Mouse (Mus musculus) neural tube, embryonic 15.5 days (tissue): ENCODE data around the gene Dclk2. TPM values are rescaled to one million over a fixed set of nuclear protein-coding genes. Genes with fewer than 3 reads are reported as not detected.

Source experiments
- ATAC-seq: fragments of 200-750 bp; cut with Nextera tagmentation; 2 replicates; pipeline ENCODE4 v1.8.0; 2017; ENCODE audit warnings: mild to moderate bottlenecking, moderate TSS enrichment, moderate library complexity; ENCODE audit not compliant: low FRiP score
- H3K27ac ChIP-seq: fragments of 300-500 bp; sonication (generic); replicated peaks from 2 replicates; pipeline ENCODE4 v1.5.1; 2015; ENCODE audit warnings: mild to moderate bottlenecking, inconsistent platforms
- H3K27me3 ChIP-seq: fragments of 300-500 bp; sonication (generic); replicated peaks from 2 replicates; pipeline ENCODE4 v1.6.1; 2015; ENCODE audit warnings: inconsistent platforms
- H3K36me3 ChIP-seq: fragments of 300-500 bp; sonication (generic); 2 replicates; pipeline ENCODE4 v1.6.1; 2015; ENCODE audit warnings: inconsistent platforms
- H3K4me1 ChIP-seq: fragments of 300-500 bp; sonication (generic); 2 replicates; pipeline ENCODE4 v1.6.1; 2015; ENCODE audit warnings: inconsistent platforms
- H3K4me2 ChIP-seq: fragments of 300-500 bp; sonication (generic); 2 replicates; pipeline ENCODE4 v1.6.1; 2015; ENCODE audit warnings: inconsistent platforms, mild to moderate bottlenecking, moderate library complexity
- H3K4me3 ChIP-seq: fragments of 300-500 bp; sonication (generic); replicated peaks from 2 replicates; pipeline ENCODE4 v1.5.1; 2015; ENCODE audit warnings: mild to moderate bottlenecking, inconsistent platforms
- H3K9ac ChIP-seq: fragments of 300-500 bp; sonication (generic); replicated peaks from 2 replicates; pipeline ENCODE4 v1.6.1; 2015; ENCODE audit warnings: mild to moderate bottlenecking, inconsistent platforms
- H3K9me3 ChIP-seq: fragments of 300-500 bp; sonication (generic); replicated peaks from 2 replicates; pipeline ENCODE4 v1.6.1; 2016; ENCODE audit warnings: inconsistent platforms
- WGBS: fragments of 180-500 bp; shearing (Covaris S2); methylation state at CpG from one replicate; pipeline ENCODE4 v1.1.7; 2015; ENCODE audit warnings: mixed read lengths; 5-methylcytosine and 5-hydroxymethylcytosine counted together
- polyA plus RNA-seq: library from polyadenylated mRNA; unstranded; fragments of >200 nt; fragmentation: Nextera tagmentation; extraction: Ambion mirVana; gene quantifications from 2 replicates; pipeline ENCODE4 v1.2.1, GENCODE M21; 2015

Dclk2 gene
- polyA plus RNA-seq, 1 experiment from 2014 or later = 73.4 TPM

DNA sequence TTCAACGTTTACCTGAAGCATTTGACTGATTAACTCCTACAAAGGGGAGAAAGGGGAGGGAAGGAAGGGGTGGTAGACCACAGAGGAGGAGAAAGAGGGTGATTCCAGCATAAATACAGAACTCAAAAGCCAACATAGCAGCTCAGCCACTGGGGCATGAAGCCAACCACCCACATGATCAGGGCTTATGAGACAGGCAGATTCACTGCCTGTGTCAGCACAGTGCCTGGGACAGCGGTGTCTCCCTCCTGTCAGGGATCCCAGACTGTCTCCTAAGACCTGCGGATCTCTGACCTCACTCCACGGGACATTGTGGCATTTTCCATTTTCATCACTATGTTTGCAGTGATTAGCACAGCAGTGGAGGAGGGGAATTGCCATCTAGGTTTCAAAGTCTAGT lies 127.4 kb downstream of the Dclk2 start:
- ATAC-seq = no peak
- H3K36me3 ChIP-seq = peaks cover 60% of the 10 kb centered on the region

DNA sequence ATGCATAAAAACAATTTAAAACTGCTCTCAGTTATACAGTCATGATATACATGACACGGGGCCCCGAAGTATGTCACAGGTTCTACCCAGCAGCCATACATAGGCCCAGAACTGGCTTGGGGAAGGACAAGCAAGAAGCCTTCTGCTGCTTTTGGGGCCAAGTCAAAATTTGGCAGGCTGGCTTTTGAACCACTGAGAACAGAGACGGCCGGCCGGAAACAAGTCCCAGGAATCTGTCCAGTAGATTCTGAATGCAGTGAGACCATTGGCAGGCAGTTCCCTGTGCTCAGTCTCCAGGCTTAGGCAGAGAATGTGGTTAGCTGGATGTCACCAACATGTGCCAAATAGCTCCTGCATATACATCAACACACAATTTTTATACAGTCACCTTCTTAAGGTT lies 130.9 kb downstream of the Dclk2 start:
- WGBS = 97% methylated on average over 5 of the region's 5 CpGs
- Histone ChIP-seq H3K27me3 (no peaks in the 10 kb centered on the region), H3K4me2 (no peak overlapping the region), H3K36me3 (peaks cover 56% of the 10 kb centered on the region), H3K9ac (no peak overlapping the region), H3K4me1 (peaks cover 36% of the 10 kb centered on the region), H3K9me3 (no peaks in the 10 kb centered on the region), H3K27ac (0 out of 2 replicates have a peak overlapping the region, but pooled peaks have one; percentile 37), H3K4me3 (no peak overlapping the region)
- no peak for ATAC-seq

More for the DNA sequence above, 127.4 kb downstream of the Dclk2 start:
- H3K27me3 ChIP-seq = no peaks in the 10 kb centered on the region
- H3K4me2 ChIP-seq = no peak overlapping the region
- no peak overlapping the region for H3K4me3 ChIP-seq
- no peak overlapping the region for H3K9ac ChIP-seq
- H3K4me1 ChIP-seq = peaks cover 21% of the 10 kb centered on the region
- H3K9me3 ChIP-seq = no peaks in the 10 kb centered on the region
- 77% methylated on average over 4 of the region's 4 CpGs for WGBS
- peak overlapping the region; percentile 3 for H3K27ac ChIP-seq

DNA sequence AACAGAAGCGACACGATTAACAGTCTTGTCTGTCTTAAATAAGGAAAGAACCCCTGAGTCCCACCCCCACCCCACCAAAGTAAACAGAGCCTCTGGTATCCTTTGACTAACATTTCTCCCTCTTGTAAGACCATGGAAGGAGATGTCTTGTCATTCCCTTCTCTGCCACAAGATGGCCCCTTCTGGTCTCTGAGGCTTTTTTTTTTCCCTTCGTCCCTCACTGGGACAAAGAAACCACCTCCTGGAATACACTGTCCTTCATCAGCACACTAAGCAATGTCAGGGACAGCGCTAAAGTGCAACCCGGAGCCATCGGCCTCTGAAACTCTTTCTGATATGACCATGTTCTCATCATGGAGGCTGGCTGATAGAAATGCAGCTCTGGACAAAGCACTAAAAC lies 131.9 kb downstream of the Dclk2 start:
- Histone ChIP-seq H3K4me2 (no peak overlapping the region), H3K36me3 (peaks cover 57% of the 10 kb centered on the region)
- ATAC-seq = no peak

DNA sequence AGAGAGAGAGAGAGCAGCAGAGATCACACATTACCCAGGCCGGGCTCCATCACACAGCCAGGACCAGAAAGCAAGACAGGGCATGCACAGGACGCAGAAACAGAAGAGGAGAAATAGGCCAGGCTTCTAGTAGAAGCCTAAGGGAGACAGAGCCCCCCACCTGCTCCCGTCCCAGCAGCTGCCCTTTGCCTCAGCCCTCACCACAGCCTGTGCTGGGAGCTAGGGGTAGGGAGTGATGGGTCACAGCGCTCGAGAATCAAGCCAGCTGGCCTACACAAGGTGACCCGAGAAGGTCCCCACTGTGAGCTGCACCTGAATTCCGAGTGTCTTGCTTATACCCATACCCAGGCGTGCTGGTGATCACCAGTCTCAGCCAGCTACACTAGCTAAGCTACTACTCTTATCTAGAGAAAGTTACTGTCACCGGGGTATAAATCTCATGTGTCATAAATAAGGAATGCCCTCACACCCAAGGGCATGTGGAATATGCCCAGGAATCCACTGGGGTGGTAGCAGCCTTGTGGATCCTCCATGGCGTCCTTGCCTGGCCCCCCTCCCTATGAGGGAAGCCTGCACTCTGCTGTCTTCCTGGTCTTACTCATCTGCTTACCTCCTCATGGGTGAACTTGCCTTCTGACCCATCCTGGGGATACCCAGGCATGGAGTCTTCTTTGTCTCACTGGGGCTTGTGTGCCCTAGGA lies 133.1 kb downstream of the Dclk2 start:
- Histone ChIP-seq H3K9ac (no peak overlapping the region), H3K4me3 (no peak overlapping the region), H3K4me2 (no peak overlapping the region), H3K27ac (peak overlapping the region; percentile 75), H3K9me3 (no peaks in the 10 kb centered on the region), H3K27me3 (no peaks in the 10 kb centered on the region), H3K4me1 (peaks cover 27% of the 10 kb centered on the region), H3K36me3 (peaks cover 50% of the 10 kb centered on the region)
- ATAC-seq = peak; percentile 31; the same call in 1 of the 2 replicates
- WGBS = 87% methylated on average over 10 of the region's 10 CpGs

More for the DNA sequence above, 131.9 kb downstream of the Dclk2 start:
- WGBS = 51% methylated on average over 6 of the region's 6 CpGs
- Histone ChIP-seq H3K27ac (peak overlapping the region; percentile 19; the same call in 1 of the 2 replicates), H3K9me3 (no peaks in the 10 kb centered on the region), H3K9ac (no peak overlapping the region), H3K4me1 (peaks cover 33% of the 10 kb centered on the region), H3K27me3 (no peaks in the 10 kb centered on the region), H3K4me3 (no peak overlapping the region)

DNA sequence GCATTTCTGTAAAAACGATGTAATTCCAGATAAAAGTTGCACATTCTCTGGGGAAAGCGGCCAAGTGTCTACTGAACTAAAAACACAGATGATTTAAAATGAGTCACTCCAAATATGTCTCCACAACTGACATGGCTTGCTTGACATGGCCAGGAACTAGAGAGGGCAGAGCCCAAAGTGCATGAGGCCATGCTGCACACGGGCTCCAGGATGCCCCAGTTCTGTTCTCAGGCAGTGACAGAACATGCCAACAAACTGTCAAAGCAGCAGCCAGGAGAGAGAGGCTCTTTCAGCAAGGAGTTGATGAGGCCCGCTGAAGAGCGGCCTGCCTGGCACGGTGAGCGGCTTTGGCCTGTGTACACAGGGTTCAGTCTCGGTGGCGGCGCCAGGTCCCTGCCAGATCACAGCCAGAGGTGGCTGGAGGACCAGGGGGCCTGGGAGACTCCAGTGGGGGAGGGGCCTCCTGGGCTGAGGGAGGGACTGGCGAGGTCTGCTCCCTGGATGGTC lies 133.8 kb downstream of the Dclk2 start:
- Histone ChIP-seq H3K27ac (peak overlapping the region; percentile 75), H3K27me3 (no peaks in the 10 kb centered on the region), H3K4me3 (no peak overlapping the region), H3K4me1 (peaks cover 27% of the 10 kb centered on the region), H3K9me3 (no peaks in the 10 kb centered on the region), H3K9ac (no peak overlapping the region), H3K36me3 (peaks cover 44% of the 10 kb centered on the region), H3K4me2 (no peak overlapping the region)
- 64% methylated on average over 11 of the region's 11 CpGs for WGBS
- peak; percentile 85 for ATAC-seq

DNA sequence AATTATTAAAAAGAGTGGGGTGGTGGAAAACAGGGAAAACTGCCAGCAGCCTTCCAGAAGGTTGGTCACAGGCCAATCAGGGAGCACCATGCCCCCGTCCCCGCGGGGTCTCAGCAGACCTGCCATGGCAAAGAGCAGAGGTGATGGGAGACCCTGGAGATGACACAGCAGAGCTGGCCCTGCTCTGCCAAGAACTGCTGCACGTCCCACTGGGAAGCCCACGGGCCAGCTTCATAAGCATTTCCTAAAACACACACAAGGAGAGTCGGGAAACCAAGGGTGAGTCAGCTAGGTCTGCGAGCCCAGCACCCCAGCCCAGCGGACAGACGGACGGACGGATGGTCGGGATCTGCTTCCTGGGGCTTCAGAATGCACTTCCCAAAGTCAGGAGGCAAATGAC lies 134.4 kb downstream of the Dclk2 start:
- Histone ChIP-seq H3K27me3 (no peaks in the 10 kb centered on the region), H3K27ac (peak overlapping the region; percentile 61), H3K9ac (0 out of 2 replicates have a peak overlapping the region, but pooled peaks have one; percentile 5), H3K36me3 (peaks cover 39% of the 10 kb centered on the region), H3K4me2 (no peak overlapping the region), H3K4me3 (no peak overlapping the region), H3K4me1 (peaks cover 27% of the 10 kb centered on the region), H3K9me3 (no peaks in the 10 kb centered on the region)
- WGBS = 84% methylated on average over 12 of the region's 12 CpGs
- ATAC-seq = no peak

DNA sequence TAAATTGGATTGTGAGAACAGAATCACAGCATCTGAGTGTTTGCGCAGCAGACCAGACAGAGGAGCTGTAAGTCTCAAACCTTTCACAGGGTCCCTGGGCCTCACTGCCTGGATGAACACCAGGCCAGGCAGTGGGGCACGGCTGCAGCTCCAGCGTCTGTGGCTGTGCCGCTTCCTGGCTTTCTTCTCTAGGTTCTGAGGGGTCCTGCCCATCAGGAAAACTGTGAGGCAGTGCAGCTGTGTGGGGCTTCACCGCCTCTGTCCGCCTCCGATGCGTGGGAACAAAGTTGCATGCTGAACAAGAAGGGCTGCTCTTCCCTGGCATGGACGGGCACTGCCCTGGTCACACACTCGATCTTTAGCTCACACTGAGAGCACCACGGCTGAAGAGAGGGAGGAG lies 135.7 kb downstream of the Dclk2 start:
- H3K4me3 ChIP-seq = no peak overlapping the region
- no peak for ATAC-seq
- peaks cover 40% of the 10 kb centered on the region for H3K36me3 ChIP-seq
- H3K9me3 ChIP-seq = no peaks in the 10 kb centered on the region
- H3K4me1 ChIP-seq = peaks cover 27% of the 10 kb centered on the region
- 83% methylated on average over 11 of the region's 11 CpGs for WGBS
- H3K27me3 ChIP-seq = no peaks in the 10 kb centered on the region
- no peak overlapping the region for H3K4me2 ChIP-seq
- H3K9ac ChIP-seq = no peak overlapping the region
- peak overlapping the region; percentile 51 for H3K27ac ChIP-seq

DNA sequence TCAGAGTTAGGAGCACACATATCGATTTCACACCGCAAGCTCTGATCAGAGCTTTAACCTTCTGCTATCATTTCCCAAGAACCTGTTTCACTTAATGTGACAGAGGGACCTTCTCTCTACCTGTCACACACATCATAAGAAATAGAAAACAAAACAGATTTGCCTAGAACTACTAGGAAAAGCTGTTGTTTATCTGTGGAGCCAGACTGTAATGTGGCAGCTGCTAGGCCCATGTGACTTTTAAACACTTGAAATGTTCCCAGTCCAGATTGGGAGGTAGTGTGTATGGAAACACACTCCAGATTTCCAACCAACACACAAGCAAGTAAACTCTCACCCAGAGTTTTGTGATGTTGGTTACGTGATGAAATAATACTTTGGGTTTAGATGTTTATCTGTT lies 136.6 kb downstream of the Dclk2 start:
- no peaks in the 10 kb centered on the region for H3K9me3 ChIP-seq
- peaks cover 37% of the 10 kb centered on the region for H3K36me3 ChIP-seq

DNA sequence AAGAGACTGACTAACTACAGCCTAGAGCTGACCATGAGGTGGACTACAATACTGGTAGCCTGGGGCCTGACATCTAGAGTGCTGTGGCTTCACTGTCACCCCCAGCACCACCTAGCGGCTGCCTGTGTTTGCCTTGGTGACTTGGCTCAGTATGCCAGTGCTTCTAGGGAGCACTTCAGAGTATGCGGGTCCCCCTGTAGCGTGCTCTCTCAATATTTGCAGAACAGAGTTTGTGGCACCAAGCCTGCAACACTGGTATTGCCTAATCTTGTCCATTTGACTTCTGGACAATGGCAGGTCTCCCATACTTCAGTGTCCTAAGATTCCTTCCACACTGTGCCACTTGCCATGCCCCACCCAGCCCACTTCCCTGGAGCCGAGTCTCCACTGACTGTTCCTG lies 140.9 kb downstream of the Dclk2 start:
- Histone ChIP-seq H3K4me2 (no peak overlapping the region), H3K27ac (no peak overlapping the region), H3K9ac (no peak overlapping the region), H3K9me3 (no peaks in the 10 kb centered on the region), H3K27me3 (no peaks in the 10 kb centered on the region), H3K4me3 (no peak overlapping the region), H3K36me3 (peaks cover 23% of the 10 kb centered on the region), H3K4me1 (peaks cover 26% of the 10 kb centered on the region)
- 78% methylated on average over 4 of the region's 4 CpGs for WGBS
- ATAC-seq = no peak

More for the DNA sequence above, 136.6 kb downstream of the Dclk2 start:
- Histone ChIP-seq H3K27me3 (no peaks in the 10 kb centered on the region), H3K9ac (no peak overlapping the region), H3K27ac (no peak overlapping the region), H3K4me2 (no peak overlapping the region), H3K4me3 (no peak overlapping the region), H3K4me1 (peaks cover 24% of the 10 kb centered on the region)
- WGBS = 98% methylated on average over 3 of the region's 3 CpGs
- no peak for ATAC-seq

DNA sequence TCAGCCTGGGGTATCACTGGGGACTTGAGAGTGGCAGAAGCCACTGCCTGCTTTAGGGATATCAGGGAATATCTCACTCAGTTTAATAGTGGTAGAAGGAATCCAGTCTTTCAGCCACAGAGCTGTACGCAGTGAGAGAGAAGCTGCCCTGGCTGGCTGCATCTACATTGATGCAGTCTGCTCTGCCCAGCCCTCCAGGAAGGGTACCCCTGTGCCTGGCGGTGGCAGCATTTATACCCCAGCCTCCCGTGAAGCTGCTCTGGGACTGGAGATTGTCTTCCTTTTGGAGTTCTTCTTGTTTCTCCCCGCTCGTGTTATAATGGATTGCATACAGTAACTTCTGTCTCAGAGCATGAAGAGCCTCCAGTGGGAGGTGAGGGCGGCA lies 145.2 kb downstream of the Dclk2 start:
- H3K36me3 ChIP-seq = peaks cover 10% of the 10 kb centered on the region; the same call in 1 of the 2 replicates
- no peaks in the 10 kb centered on the region for H3K27me3 ChIP-seq
- H3K9me3 ChIP-seq = no peaks in the 10 kb centered on the region
- 59% methylated on average over 6 of the region's 6 CpGs for WGBS
- no peak overlapping the region for H3K4me3 ChIP-seq
- no peak overlapping the region for H3K9ac ChIP-seq
- peak; percentile 40; the same call in 1 of the 2 replicates for ATAC-seq
- H3K4me1 ChIP-seq = peaks cover 31% of the 10 kb centered on the region
- peak overlapping the region; percentile 67 for H3K27ac ChIP-seq
- 0 out of 2 replicates have a peak overlapping the region, but pooled peaks have one; percentile 17 for H3K4me2 ChIP-seq

DNA sequence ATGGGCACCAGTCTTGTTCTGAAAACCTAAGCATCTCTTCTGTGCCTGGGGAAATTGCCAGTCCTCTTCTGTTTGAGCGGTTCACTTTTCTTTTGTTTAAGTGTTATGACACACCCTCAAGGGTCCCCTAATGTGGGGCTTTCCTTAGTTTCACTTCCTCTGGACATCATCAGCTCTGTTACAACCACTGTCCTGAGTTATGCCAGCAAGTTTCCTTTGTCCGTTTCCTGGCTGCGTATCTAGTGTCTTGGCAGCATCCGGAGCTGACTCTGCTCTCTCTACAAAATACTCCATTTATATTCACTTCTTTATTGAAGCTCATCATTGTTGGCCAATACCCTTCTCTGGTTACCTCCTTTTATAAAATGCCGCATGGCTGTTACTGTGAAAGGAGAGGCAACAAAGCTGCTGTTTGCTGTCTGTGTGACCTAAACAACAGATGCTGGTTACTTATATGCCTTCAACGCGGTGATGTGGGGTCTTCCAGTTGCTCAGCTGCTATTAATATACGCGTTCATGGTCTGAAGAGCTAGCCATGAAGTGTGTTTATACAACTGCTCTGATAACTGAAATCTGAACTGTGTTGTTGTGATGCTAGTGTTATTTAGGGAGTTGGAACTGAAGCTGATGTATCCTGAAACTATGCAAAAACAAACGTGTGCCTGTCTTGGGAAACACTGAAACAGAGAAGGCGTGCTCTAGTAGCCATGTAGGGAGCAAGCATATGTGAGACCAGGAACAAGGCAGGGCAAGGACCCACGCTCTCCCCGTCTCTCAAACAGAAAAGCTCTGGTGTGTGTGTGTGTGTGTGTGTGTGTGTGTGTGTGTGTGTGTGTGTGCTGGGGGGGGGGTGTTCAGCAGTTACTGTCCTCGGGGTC lies 145.8 kb downstream of the Dclk2 start:
- Histone ChIP-seq H3K36me3 (0 out of 2 replicates have a peak, but pooled peaks cover 5% of the 10 kb centered on the region), H3K9me3 (no peaks in the 10 kb centered on the region), H3K9ac (no peak overlapping the region), H3K4me3 (no peak overlapping the region), H3K4me1 (peaks cover 31% of the 10 kb centered on the region), H3K27me3 (no peaks in the 10 kb centered on the region), H3K4me2 (peak overlapping the region; percentile 17), H3K27ac (peak overlapping the region; percentile 67)
- peak; percentile 48; the same call in 1 of the 2 replicates for ATAC-seq
- whole genome bisulfite sequencing = 29% methylated on average over 14 of the region's 14 CpGs
